10 mouse cellular contexts compared by ENCODE assay signal in genomic region chr4:64803886-64804285, GRCm38 (mm10).
A peak's percentile ranks its signal among the peaks of the same experiment; 100 is the strongest.
DNase-seq lines count a peak whose midpoint lies in the region; ATAC-seq lines count a peak whose summit lies in the region.
"Had no signal": no experiment of that assay in that cellular context is flagged by ENCODE, and none has a peak within 500 bp of the region (broad histone marks: within the 10 kb centered on the region; RNA-seq: fewer than 3 reads in every experiment).

No protein-coding gene starts in this region.

- DNase-seq in cerebellum, postnatal 4 days (ENCODE audit: low spot score in 2 of 2): no peak
- peak; percentile 1 for DNase-seq in lung, postnatal 25 days (ENCODE audit: low spot score)
- no peak for DNase-seq in lung, postnatal 4 days
- peak; percentile 83 for DNase-seq in cerebellum, adult 9-10 months
- peak; percentile 2 to 5 for DNase-seq in right cerebral cortex, postnatal 36 days (ENCODE audit: low spot score in 2 of 2)
- DNase-seq in spleen, postnatal 36 days (ENCODE audit: low spot score in 2 of 2): no peak
- no peak for DNase-seq in yolk sac, embryonic 10.5 days (ENCODE audit: low spot score)
- DNase-seq: adrenal gland, postnatal 14 days had no signal

- peak; percentile 97 for ATAC-seq in cerebellum, adult (ENCODE audit: insufficient number of reproducible peaks, low FRiP score, low TSS enrichment)
- ATAC-seq: Patski had no signal

Comparison
In these comparisons a context has a peak if more than half of its experiments do, and no peak if none do; other contexts are left out.
1. DNase-seq: peak in lung, postnatal 25 days (single experiment), cerebellum, adult 9-10 months (single experiment) and right cerebral cortex, postnatal 36 days (2 of 2); none in cerebellum, postnatal 4 days (0 of 2), lung, postnatal 4 days (0 of 2), spleen, postnatal 36 days (0 of 2) and yolk sac, embryonic 10.5 days (single experiment).